Mouse (Mus musculus): ENCODE data around the gene Cdk2ap1.
"Not testable (repeated sequence)": the region's sequence is repeated elsewhere in the genome, so short reads cannot be mapped to it uniquely, and the experiment has no call there.

Cdk2ap1 gene

GRCm38 (mm10) chr5:124353011-124353725 lies 9.7 kb downstream of the Cdk2ap1 start:
- in situ Hi-C loops (cut with MboI; ENCODE audit: low pct_unique_long_range_greater_than_20kb in 1 of 2, low sequenced_read_pairs in 2 of 2, unreplicated experiment in 1 of 2), result no loop called here

DNA sequence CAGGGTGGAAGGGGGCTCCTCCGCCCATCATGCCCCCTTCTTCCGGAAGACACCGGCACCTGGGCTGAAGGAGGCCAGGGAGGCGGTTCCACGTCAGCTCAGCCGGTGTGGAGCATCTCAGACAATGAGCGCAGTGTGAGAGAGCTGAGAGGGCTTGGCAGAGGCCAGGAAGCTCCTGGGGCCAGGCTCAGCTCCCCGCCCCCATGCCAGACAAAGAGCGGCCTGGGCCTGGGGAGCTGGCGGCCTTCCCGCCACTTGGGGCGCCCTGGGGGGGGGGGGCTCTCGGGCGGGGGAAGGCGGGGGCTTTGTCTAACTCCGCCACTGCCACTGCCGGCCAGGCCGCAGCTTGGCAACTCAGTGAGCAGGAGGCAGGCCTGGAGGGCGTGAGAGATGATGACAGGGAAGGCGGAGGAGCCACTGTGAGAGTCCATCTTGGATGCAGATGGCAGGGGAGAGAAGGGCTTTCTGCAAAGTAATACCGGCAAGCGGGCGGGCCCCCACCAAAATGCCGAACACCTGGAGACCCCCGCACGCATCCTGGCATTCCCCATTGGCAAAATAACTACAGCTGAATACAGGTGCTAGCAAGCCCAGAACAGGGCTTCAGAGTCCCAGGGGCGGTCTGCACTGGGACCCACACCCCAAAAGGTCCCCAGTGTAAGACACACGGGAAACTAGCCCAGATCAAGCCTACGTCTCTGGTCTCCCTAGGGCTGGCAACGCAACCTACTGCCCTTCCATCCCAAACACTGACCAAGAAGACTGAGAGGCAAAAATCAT lies 10.6 kb downstream of the Cdk2ap1 start:
- in situ Hi-C loops (cut with MboI; ENCODE audit: low pct_unique_long_range_greater_than_20kb in 1 of 2, low sequenced_read_pairs in 2 of 2, unreplicated experiment in 1 of 2), result no loop called here

- in situ Hi-C loops (cut with MboI; ENCODE audit: low pct_unique_long_range_greater_than_20kb in 1 of 2, low sequenced_read_pairs in 2 of 2, unreplicated experiment in 1 of 2), result no loop called here
Measured at GRCm38 (mm10) chr5:124351604-124352003, 11.3 kb downstream of the Cdk2ap1 start.

DNA sequence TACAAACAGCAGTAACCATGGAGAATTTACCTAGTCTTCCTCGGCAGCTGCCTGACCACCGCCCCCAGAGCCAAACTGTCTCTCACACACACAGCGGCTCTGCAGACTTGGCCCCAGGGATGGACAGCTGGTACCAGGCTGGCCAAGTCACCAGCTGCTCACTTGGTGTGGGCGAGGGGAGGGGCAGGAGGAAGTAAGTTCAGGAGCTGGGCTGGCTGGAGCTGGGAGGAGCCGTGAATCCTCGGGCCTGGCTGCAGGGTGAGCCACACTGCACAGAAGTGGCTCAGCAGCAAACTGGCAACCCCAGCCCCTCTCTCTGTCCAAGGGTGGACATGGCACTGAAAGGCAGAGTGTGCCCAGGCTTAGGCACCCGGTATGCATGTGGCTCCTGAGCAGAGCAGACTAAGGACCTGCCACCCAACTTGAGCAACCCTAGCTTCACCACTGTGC lies 11.7 kb downstream of the Cdk2ap1 start:
- in situ Hi-C loops (cut with MboI; ENCODE audit: low pct_unique_long_range_greater_than_20kb in 1 of 2, low sequenced_read_pairs in 2 of 2, unreplicated experiment in 1 of 2), result no loop called here

DNA sequence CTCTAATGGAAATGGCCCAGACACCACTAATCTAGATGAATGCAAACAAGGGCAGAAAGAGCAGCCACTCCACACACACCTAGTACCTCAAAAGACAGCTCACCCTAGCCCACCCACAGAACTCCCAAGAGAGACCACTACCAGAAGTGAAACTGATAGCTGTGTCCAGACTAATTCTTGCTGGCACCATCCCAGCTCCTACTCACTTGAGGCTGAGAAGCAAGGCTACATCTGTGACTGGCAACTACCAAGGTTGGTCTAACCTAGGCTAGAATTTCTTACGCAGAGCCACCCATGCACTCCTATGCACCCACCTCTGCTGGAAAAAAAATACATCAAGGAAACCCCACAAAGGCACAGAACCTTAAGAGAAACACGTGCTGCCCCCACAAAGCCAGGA lies 12.5 kb downstream of the Cdk2ap1 start:
- in situ Hi-C loops (cut with MboI; ENCODE audit: low pct_unique_long_range_greater_than_20kb in 1 of 2, low sequenced_read_pairs in 2 of 2, unreplicated experiment in 1 of 2), result no loop called here

DNA sequence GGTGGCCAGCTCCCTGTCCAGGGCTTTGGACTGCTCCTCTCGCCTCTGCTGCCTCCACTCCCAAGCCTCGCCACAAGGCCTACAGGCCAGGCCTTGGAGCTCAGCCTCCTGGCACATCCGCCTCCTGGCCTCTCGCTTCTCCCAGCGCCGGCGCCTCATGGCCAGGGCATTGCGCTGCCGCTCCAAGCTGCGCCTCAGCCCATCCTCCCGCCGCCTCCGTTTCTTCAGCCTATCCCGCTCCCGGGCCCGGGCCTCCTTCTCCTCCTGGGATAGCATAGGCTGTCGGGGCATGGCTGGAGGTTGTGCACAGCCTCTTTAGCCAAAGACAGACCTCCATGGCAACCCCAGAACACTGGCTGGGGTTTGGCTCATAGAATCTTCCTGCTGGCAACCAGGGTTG lies 13.7 kb downstream of the Cdk2ap1 start:
- in situ Hi-C loops (cut with MboI; ENCODE audit: low pct_unique_long_range_greater_than_20kb in 1 of 2, low sequenced_read_pairs in 2 of 2, unreplicated experiment in 1 of 2), result no loop called here

DNA sequence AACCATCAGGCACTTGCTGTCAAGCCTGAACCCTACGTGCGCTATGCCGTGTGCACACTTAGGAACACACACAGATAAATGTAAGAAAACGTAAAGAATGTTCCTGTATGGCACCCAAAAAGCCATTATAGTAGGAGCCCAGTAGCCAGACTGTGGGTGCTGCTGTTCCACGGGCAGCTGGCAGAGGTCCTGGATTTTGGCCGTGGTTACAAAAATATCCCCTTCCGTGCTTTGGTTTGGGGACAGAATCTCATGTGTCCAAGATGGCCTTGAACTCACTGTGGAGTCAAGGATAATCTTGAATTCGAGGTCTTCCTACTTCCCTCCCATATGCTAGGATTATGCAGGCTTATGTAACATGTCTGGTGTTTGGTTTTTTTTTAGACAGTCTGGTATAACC lies 20.0 kb downstream of the Cdk2ap1 start:
- in situ Hi-C loops (cut with MboI; ENCODE audit: low pct_unique_long_range_greater_than_20kb in 1 of 2, low sequenced_read_pairs in 2 of 2, unreplicated experiment in 1 of 2), result no loop called here

DNA sequence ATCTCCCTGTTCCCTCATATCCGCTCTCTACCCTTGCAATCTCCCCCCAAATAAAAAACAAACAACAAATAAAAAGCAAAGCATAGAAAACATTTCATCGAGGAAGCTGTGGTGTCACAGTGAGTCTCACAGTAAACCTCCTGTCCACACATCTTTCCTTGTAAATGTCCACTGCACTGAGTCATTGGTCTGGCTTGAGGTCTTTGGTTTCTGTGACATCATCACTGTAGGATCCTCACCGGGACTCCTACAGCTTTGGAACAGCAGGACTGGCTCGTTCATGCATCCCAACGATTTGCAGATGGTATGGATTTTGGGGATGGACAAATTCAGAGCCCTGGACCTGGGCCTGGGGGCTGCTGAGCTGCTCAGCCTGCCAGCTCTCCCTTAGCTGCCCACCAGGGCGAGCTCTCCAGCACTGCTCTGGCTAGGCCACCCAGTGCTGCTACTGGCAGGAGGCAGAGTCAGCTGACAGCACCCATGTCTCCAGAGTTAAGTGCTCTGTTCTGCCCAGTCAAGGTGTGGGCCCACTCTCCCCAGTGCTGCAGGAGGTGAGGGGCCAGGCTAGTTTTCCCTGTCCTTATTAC lies 21.0 kb downstream of the Cdk2ap1 start:
- in situ Hi-C loops (cut with MboI; ENCODE audit: low pct_unique_long_range_greater_than_20kb in 1 of 2, low sequenced_read_pairs in 2 of 2, unreplicated experiment in 1 of 2), result not testable (repeated sequence)

DNA sequence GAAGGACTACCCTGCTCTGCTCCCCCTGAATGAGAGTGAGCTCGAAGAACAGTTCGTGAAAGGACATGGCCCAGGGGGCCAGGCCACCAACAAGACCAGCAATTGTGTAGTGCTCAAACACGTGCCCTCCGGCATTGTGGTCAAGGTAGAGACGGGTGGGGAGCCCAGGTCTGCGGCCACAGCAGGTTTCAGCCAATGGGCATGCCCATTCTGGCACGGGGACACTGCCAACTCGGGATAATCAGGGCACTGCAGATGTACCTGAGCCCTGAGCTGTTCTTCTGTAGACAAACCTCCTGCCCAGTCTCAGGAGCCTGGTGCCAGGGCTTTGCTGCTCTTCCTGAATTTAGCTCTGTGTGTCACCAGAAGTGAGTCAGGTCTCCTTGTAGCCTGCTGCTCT lies 24.1 kb downstream of the Cdk2ap1 start:
- in situ Hi-C loops (cut with MboI; ENCODE audit: low pct_unique_long_range_greater_than_20kb in 1 of 2, low sequenced_read_pairs in 2 of 2, unreplicated experiment in 1 of 2), result no loop called here

DNA sequence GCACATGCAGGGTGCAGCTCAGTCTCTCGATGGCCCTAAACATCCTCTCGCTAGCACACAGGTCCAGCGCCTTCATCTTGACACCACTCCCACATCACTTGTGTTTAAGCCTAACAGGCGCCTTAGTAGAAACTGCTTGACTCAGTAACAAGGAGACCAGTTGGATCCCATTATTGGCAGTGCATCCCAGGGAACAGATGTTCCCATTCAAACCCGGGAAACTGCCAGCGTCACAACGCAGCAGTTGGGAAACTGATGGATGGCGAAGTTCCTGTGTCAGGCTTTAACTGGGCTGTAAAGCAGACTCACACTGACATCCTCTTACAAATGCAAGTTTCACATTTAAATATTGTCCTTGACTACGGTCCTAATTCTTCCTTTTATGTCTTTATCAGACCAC lies 25.0 kb downstream of the Cdk2ap1 start:
- in situ Hi-C loops (cut with MboI; ENCODE audit: low pct_unique_long_range_greater_than_20kb in 1 of 2, low sequenced_read_pairs in 2 of 2, unreplicated experiment in 1 of 2), result no loop called here

GRCm38 (mm10) chr5:124337103-124337502 lies 25.8 kb downstream of the Cdk2ap1 start:
- in situ Hi-C loops (cut with MboI; ENCODE audit: low pct_unique_long_range_greater_than_20kb in 1 of 2, low sequenced_read_pairs in 2 of 2, unreplicated experiment in 1 of 2), result no loop called here

DNA sequence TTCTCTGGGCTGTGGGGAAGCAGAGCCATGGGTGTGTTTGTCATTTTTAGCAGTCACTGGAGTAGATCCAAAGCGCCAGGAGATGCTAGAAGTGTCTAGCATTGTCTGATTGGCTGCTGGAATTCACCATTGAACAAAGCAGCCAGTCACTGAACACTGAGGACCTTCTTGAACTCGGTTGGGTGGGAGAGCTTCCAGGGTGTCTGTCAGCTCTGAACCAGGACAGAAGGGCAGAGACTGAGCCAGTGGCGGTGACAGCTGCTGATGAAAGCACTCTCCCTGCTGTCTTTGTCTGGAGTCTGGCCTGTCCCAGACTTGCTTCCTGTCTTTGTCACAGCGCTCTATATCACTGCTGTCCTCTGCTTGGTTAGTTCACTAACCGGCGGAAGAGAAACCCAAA lies 28.5 kb downstream of the Cdk2ap1 start:
- in situ Hi-C loops (cut with MboI; ENCODE audit: low pct_unique_long_range_greater_than_20kb in 1 of 2, low sequenced_read_pairs in 2 of 2, unreplicated experiment in 1 of 2), result no loop called here

DNA sequence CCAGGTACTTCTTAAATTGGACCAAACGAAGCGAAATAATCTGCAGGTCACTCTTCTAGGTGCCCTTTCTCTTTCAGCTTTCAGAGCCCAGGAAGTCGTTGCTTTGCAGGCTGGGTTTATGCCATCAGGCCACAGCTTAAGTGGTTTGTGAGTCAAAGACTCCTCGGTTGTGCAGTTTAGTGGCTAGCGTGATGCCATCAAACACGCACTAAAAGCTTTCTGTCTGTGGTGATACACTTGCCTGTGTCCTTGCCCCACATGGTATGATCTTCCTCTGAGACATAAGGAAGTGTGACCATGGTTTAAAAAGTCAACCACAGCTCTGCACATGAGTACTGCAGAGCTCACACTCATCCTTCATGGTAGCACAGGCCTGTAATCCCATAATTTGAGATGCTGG lies 32.8 kb downstream of the Cdk2ap1 start:
- in situ Hi-C loops (cut with MboI; ENCODE audit: low pct_unique_long_range_greater_than_20kb in 1 of 2, low sequenced_read_pairs in 2 of 2, unreplicated experiment in 1 of 2), result no loop called here

- in situ Hi-C loops (cut with MboI; ENCODE audit: low pct_unique_long_range_greater_than_20kb in 1 of 2, low sequenced_read_pairs in 2 of 2, unreplicated experiment in 1 of 2), result no loop called here
Measured at GRCm38 (mm10) chr5:124327510-124328364, 35.1 kb downstream of the Cdk2ap1 start, which contains the start of the genes Mphosph9 and 2810006K23Rik. Gene Mphosph9, minus strand, starts transcription at chr5:124327972. Gene 2810006K23Rik, plus strand, starts transcription at chr5:124328089.

GRCm38 (mm10) chr5:124326829-124327228 lies 36.1 kb downstream of the Cdk2ap1 start:
- in situ Hi-C loops (cut with MboI; ENCODE audit: low pct_unique_long_range_greater_than_20kb in 1 of 2, low sequenced_read_pairs in 2 of 2, unreplicated experiment in 1 of 2), result no loop called here

- in situ Hi-C loops (cut with MboI; ENCODE audit: low pct_unique_long_range_greater_than_20kb in 1 of 2, low sequenced_read_pairs in 2 of 2, unreplicated experiment in 1 of 2), result no loop called here
Measured at GRCm38 (mm10) chr5:124317648-124318047, 45.2 kb downstream of the Cdk2ap1 start.

GRCm38 (mm10) chr5:124315941-124316340 lies 46.9 kb downstream of the Cdk2ap1 start:
- in situ Hi-C loops (cut with MboI; ENCODE audit: low pct_unique_long_range_greater_than_20kb in 1 of 2, low sequenced_read_pairs in 2 of 2, unreplicated experiment in 1 of 2), result no loop called here

DNA sequence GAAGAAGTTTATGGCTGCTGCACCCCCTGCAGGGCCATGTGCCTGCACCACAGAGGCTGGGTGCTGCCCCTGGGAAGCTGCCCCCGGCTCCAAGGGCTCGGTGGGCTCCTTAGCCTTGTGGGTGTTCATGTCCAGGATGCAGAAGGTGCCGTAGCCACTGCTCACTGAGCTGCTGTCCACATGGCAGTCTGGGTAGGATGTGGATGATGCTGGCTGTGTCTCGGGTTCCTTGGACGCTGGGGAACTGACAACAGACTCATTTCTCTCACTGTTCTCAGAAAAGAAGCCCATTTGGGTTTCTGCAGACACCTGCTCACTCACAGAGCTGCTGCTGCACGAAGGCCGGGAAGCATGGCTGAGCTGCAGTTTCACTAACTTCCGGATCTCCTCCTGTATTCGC lies 47.4 kb downstream of the Cdk2ap1 start:
- in situ Hi-C loops (cut with MboI; ENCODE audit: low pct_unique_long_range_greater_than_20kb in 1 of 2, low sequenced_read_pairs in 2 of 2, unreplicated experiment in 1 of 2), result no loop called here

DNA sequence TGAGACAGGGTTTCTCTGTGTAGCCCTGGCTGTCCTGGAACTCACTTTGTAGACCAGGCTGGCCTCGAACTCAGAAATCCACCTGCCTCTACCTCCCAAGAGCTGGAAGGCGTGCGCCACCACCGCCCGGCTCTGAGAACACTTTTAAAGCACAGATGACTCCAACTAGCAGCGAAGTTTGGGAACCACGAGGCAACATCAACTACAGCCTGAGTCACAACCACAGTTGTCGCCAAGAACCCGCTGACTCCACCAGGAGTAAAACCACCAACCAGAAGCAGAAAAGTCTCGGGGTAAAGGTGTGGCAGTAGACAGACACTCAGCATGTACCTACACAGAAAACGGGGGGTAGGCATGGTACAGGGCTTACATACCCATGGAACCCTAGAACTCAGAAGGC lies 52.8 kb downstream of the Cdk2ap1 start:
- in situ Hi-C loops (cut with MboI; ENCODE audit: low pct_unique_long_range_greater_than_20kb in 1 of 2, low sequenced_read_pairs in 2 of 2, unreplicated experiment in 1 of 2), result no loop called here

All from mouse embryonic stem cell (cell line).